Mouse (Mus musculus) granulocyte monocyte progenitor cell, adult 5-6 weeks (primary cell): ENCODE measurements around the gene Rcc2. TPM values are rescaled to one million over a fixed set of nuclear protein-coding genes. Genes with fewer than 3 reads are reported as not detected.

Experiments used
- ATAC-seq: replicated peaks from 2 replicates; pipeline ENCODE4 v1.8.0; 2016; ENCODE audit warnings: mild to moderate bottlenecking, moderate TSS enrichment, inconsistent platforms; ENCODE audit not compliant: poor library complexity, severe bottlenecking
- total RNA-seq, 2 experiments: library from RNA; stranded (forward) in 1 of 2; stranded (reverse) in 1 of 2; fragments of 200-712, 200-1000 nt in 1 of 2; fragments of >200 nt in 1 of 2; fragmentation: Nextera tagmentation in 1 of 2; gene quantifications; 2 replicates each; pipeline ENCODE4 v1.2.3; 2014 to 2017

The Rcc2 gene
- total RNA-seq, 2 experiments from 2014 or later, result 150 to 176 TPM

DNA sequence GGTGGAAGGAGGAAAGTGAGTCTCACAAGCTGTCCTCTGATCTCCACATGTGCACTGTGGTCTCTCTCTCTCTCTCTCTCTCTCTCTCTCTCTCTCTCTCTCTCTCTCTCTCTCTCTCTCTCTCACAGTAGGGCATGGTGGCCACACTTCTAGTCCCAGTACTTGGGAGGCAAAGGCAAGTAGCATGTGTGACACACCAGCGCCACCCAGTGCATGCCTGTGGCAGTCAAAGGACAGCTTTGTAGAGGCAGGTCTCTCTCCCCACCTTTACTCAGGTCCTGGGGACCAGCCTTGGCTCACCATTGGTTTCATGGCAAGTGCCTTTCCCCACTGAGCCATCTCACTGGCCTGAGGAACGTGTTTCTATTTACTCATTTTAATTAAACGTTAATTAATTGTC lies 44.3 kb downstream of the Rcc2 start:
- peak; percentile 69 for ATAC-seq

DNA sequence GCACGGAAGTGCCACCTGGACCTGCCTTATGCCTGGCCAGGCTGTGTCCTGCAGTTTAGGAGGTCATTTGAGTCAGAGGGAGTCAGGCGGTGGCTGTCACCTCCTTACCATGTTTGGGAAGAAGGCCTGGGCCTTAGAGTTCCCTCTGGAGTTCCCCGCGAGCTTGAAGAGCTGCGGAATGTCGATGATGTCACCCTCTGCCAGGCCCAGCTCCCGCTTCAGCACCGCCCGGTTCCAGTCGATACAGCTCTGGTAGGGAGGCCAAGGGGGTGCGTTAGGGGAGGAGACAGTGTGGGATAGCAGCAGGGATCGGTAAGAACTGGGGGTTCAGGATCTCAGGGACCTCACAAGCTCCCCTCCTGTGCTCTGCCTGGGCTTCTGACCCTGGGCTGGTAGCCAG lies 47.6 kb downstream of the Rcc2 start:
- ATAC-seq, result no peak

DNA sequence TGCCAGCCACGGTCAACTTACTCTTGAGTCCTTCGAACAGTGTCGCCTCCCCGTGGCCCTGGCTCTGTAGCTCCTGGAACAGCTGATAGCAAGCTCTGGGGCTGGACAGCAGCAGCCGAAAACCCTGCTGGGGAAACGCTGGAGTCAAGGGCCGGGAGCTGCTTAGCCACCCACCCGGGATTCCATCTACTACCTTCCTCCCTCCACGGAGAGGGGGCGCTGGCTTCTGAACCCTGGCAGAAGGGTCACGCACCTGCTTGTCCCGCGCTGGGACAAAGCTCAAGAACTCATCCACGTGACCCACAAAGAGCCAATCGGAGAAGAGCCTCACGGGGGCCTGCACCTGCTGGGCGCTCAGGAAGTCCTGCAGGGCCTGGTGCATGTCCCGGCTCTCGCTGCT lies 50.0 kb downstream of the Rcc2 start:
- ATAC-seq, result peak; percentile 31

DNA sequence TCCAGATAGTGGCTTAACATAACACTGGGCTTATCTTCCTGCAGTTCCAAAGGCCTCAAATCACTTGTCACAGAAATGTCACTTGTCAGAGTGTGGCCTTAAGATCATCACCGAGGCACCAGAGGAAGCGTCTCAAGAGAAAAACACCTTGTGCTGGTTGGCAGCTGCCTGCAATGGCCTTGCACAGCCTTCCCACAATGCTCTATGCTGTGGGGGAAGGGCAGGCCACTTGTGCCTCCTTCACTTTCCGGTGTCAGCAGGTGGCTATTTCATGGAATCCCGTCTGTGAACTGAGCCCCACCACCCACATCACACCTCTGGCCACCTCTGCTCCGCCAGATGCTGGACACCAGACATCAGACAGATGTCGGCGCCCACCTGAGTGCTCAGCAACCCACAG lies 53.0 kb downstream of the Rcc2 start:
- ATAC-seq, result no peak

DNA sequence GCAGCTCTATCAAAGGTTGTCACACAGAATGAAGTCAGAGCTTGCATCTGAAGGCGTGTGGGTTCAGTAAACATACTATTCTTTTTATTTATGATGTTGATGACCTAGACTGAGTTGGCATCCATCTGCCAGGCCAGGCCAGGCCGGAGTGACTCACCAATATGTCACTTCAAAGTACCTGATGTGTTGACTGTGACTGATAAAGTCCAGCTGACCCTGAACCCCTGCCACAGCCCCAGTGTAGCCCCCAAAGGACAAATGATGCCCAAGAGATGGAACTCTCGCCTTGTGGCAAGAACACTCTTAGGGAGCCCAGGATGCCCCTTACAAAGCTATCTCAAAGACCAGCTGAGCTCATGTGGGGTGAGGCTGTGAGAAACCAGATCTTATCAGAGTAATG lies 55.5 kb downstream of the Rcc2 start:
- no peak for ATAC-seq

DNA sequence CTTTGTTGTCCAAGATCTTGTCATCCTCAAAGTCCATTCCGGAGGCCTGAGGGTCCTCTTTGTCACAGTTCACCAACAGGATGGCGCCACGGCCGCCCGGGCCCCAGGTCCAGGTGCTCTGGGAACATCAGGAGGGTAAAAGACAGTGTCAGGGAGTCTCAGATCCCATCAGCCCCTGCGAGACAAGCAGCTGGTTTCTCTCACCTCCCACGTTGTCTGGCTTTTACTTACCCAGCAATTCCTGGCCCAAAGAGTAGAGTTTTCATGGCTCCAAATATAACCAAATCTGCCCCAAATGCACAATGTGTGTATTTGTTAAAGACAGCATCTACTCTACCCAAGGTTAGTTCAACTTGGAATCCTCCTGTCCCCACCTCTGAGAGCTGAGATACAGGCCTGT lies 61.3 kb downstream of the Rcc2 start:
- ATAC-seq, result no peak

DNA sequence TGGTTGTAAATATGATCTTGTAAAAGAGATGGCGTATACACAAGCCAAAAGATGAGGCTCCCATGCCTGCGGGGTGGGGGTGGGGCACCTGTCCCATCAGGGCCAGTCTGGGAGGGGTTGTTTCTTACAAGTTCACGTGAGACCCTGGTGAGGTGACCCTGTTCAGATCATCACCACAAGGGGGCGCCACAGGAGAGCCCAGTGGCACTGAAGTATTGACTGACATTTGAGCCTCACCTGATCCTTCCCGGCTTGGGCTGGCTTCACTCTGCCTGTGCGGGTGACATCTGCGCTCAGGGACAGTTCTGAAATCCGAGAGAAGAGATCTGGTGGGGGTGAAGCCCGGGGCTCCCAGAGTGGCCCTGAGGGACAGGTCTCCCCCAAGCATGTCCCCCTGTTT lies 62.8 kb downstream of the Rcc2 start:
- ATAC-seq, result peak; percentile 73

DNA sequence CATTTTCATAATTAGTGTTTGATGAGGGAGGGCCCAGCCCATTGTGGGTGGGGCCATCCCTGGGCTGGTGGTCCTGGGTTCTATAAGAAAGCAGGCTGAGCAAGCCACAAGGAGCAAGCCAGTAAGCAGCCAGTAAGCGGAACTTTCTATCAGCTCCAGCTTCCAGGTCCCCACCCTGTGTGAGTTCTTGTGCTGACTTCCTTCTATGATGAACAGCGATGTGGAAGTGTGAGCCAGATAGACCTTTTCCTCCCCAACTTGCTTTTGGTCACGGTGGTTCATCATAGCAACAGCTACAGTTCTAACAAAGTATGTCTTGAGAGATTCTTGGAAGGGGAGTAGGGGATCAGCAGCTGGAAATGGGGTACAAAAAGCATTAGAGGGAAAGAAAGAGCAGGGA lies 65.6 kb downstream of the Rcc2 start:
- ATAC-seq, result no peak

DNA sequence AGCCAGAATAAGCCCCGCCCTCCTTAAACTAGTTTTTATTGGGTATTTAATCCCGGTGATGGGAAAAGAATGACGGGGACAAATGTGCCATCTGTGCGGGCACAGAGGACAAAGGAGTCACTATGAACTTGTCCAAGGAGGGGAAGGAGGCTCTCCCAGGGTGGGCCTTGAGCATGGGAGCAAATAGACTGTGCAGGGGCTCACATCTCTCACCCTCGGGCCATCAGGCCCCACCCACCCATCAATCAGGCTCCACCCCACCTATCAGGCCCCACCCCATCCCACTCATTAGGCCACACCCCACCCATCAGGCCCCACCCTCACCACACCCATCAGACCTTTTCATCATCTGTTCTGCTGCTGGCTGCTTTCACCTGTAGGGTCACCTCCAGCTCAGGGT lies 68.6 kb downstream of the Rcc2 start:
- ATAC-seq, result no peak

DNA sequence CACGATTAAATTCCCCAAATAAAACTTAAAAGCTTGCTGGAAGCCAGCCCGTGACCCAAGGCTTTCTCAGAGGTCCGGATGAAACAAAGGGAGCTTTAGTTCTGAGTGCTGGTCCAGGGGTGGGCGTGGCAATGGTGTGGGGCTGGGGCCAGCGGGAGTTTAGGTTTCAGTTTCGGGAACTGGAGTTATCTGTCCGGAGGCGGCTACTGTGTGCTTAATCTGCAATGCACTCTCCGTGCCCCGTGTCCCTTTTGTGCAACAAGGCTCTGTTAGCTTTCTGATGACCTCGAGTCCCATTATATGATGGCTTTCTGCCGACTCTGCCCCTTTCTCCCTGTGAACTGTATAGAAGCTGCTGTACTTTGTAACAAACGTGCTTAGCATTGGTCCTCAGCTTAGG lies 70.1 kb downstream of the Rcc2 start:
- peak; percentile 59 for ATAC-seq

DNA sequence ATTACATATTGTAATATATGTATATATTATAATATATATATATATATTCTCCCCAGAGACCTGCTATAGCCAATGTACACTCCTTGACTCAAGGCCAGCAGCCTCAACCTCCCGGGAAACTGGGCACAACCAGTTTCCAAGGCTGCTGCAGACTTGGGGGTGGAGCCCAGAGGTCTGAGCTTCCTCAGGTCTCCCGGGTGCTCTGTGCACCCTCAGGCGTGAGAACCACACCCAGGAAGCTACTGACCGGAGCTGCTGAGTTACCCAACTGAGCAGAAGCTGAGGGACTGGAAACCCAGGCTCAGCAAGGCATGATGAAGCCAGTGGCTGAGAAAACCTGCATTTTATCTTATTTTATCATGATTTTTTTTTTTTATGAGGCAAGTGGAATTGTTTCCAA lies 70.8 kb downstream of the Rcc2 start:
- peak; percentile 81 for ATAC-seq

Other genes with a start within 250 kb of the Rcc2 start
- 4.2 and 6.0 TPM in 2 replicates for gene Arhgef10l, start 34.5 kb upstream of the Rcc2 start, total RNA-seq (2014; fragmentation: Nextera tagmentation)
- gene Arhgef10l, start 34.5 kb upstream of the Rcc2 start, total RNA-seq (2017), result 6.9 and 7.2 TPM in 2 replicates
- gene Padi6, start 42.1 kb downstream of the Rcc2 start, total RNA-seq (2014; fragmentation: Nextera tagmentation), result not detected in 2 replicates
- not detected in 2 replicates for gene Padi6, start 42.1 kb downstream of the Rcc2 start, total RNA-seq (2017)
- gene Padi4, start 73.7 kb downstream of the Rcc2 start, total RNA-seq (2014; fragmentation: Nextera tagmentation), result 2.8 and 7.9 TPM in 2 replicates
- 5.1 and 6.4 TPM in 2 replicates for gene Padi4, start 73.7 kb downstream of the Rcc2 start, total RNA-seq (2017)
- gene Padi3, start 110.1 kb downstream of the Rcc2 start, total RNA-seq (2014; fragmentation: Nextera tagmentation), result 0.19 and 0.21 TPM in 2 replicates
- 0.04 TPM in 1 of 2 replicates, not detected in the other for gene Padi3, start 110.1 kb downstream of the Rcc2 start, total RNA-seq (2017)
- not detected in 2 replicates for gene Padi1, start 145.2 kb downstream of the Rcc2 start, total RNA-seq (2014; fragmentation: Nextera tagmentation)
- gene Padi1, start 145.2 kb downstream of the Rcc2 start, total RNA-seq (2017), result not detected in 2 replicates
- 13.1 TPM in 2 replicates for gene Padi2, start 205.8 kb downstream of the Rcc2 start, total RNA-seq (2014; fragmentation: Nextera tagmentation)
- 4.0 and 6.6 TPM in 2 replicates for gene Padi2, start 205.8 kb downstream of the Rcc2 start, total RNA-seq (2017)